Mouse (Mus musculus) lung, postnatal 0 days (tissue): ENCODE data around the gene Pecr.

Experiments used
- CTCF ChIP-seq: IDR thresholded peaks from 2 replicates; pipeline ENCODE4 v1.5.1; 2016; ENCODE audit warnings: antibody characterized with exemption, mild to moderate bottlenecking
- EP300 ChIP-seq: IDR thresholded peaks from 2 replicates; pipeline ENCODE4 v1.6.1; 2016; ENCODE audit warnings: antibody characterized with exemption, mild to moderate bottlenecking, control low read depth

GRCm38 (mm10) chr1:72283992-72284485, at the start of gene Pecr, which contains the start of gene Tmem169:
- no peak for TF ChIP-seq EP300
- TF ChIP-seq CTCF, result peak; percentile 49
